Mouse (Mus musculus) MEL (cell line): ENCODE results near the gene Gm17657.

ENCODE experiments used
- GATA1 ChIP-seq: IDR thresholded peaks from 2 replicates; pipeline ENCODE4 v1.6.1; 2011; ENCODE audit warnings: low read depth, low read length, improper control_type of control experiment
- POLR2A ChIP-seq, 2 experiments: IDR thresholded peaks; 2 replicates each; pipeline ENCODE4 v1.6.1; 2011 to 2012; ENCODE audit warnings: low read length in 2 of 2, mild to moderate bottlenecking in 2 of 2, control low read depth in 1 of 2, improper control_type of control experiment in 1 of 2, low read depth in 1 of 2, moderate library complexity in 1 of 2; ENCODE audit not compliant: control insufficient read depth in 1 of 2, insufficient read depth in 1 of 2, poor library complexity in 1 of 2
- RAD21 ChIP-seq: IDR thresholded peaks from 2 replicates; pipeline ENCODE4 v1.6.1; 2011; ENCODE audit warnings: mild to moderate bottlenecking, low read depth, low read length, improper control_type of control experiment
- RCOR1 ChIP-seq: IDR thresholded peaks from 2 replicates; pipeline ENCODE4 v1.6.1; 2012; ENCODE audit warnings: low read depth, mild to moderate bottlenecking, inconsistent platforms, low read length, improper control_type of control experiment
- UBTF ChIP-seq: IDR thresholded peaks from 2 replicates; pipeline ENCODE4 v1.6.1; 2012; ENCODE audit warnings: low read depth, mild to moderate bottlenecking, inconsistent platforms, low read length, improper control_type of control experiment, moderate library complexity, borderline replicate concordance; ENCODE audit not compliant: insufficient read depth

GRCm38 (mm10) chr17:29488978-29489970, 60.2 kb downstream of the Gm17657 start:
- TF ChIP-seq GATA1 (0 out of 2 replicates have a peak, but pooled peaks have one; percentile 23), RCOR1 (no peak), POLR2A (IDR thresholded peaks at IDR 0.05; ENCODE audit: control insufficient read depth in 1 of 2, insufficient read depth in 1 of 2, low read depth in 1 of 2, low read length in 2 of 2, poor library complexity in 1 of 2) (no peak), RAD21 (no peak), UBTF (no peak)
